Mouse (Mus musculus) adrenal gland, postnatal 14 days (tissue): ENCODE results near the gene Igf2bp1. TPM values are rescaled to one million over a fixed set of nuclear protein-coding genes. Genes with fewer than 3 reads are reported as not detected.
A peak's percentile ranks its signal among the peaks of the same experiment; 100 is the strongest.
"Not testable (repeated sequence)": the region's sequence is repeated elsewhere in the genome, so short reads cannot be mapped to it uniquely, and the experiment has no call there.

ENCODE experiments used
- DNase-seq: peaks from one replicate; pipeline ENCODE4 v3.0.0; 2021; ENCODE audit warnings: mixed read lengths
- total RNA-seq: library from RNA; stranded (reverse); gene quantifications from 2 replicates; pipeline ENCODE4 v1.2.3, GENCODE M21; 2021

Igf2bp1 gene
- total RNA-seq, 1 experiment from 2014 or later: 5.0 TPM

DNA sequence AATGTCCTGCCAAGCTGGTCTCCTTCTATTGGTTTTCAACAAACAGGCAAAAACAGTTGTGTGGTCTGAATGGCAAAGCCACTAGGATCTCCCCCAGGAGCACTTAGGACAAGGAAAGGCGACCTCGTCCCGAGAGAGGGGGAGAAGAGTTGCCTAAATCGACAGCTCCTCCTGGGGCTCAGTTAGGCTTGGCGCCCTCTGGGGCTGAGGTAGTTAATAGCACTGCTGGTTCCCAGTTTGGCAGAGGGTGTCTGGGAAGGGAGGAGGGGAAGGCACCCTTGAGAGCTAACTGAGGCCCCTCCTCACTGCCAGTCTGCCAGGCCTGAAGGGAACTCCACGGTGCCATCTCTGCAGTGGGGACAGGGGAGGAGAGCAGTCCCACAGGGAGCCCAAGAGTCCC is 46.6 kb downstream of the Igf2bp1 start:
- peak; percentile 34 for DNase-seq

DNA sequence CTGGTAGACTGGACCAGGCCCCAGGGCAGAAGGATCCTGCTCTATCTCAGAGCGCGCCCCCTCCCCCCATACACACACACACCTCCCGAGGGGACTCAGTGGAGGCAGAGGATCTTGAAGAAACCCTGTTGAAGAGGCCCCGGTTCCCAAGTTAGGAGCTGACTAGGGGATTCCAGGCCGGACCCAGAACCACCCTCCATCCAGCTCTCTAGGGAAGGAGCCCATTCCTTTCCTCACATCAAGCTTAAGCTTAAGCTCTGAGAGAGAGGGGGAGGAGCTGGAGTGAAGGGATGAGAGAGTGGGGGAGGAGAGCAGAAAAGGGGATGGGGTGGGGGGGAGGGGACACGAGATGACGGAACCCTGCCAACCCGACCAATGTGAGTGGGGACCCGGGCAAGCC is 47.5 kb downstream of the Igf2bp1 start:
- no peak for DNase-seq

DNA sequence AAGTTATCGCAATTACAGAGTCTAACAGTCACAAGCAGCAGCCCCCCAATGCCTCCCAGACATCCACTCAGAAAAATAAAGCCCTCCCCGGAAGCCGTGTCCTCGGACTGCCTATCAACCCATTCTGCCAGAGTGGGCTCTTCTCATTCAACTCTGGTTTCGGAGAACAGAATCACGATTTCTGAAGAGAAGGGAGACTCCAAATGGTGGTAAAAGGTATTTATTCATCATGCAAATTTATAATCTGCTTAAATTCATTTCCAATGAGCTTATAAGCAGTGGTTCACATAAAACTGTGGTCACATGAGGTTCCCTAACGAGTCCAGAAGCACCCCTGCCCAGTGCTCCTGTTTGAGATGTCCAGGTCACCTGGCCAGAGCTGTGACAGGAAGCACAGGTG is 48.3 kb downstream of the Igf2bp1 start:
- no peak for DNase-seq

DNA sequence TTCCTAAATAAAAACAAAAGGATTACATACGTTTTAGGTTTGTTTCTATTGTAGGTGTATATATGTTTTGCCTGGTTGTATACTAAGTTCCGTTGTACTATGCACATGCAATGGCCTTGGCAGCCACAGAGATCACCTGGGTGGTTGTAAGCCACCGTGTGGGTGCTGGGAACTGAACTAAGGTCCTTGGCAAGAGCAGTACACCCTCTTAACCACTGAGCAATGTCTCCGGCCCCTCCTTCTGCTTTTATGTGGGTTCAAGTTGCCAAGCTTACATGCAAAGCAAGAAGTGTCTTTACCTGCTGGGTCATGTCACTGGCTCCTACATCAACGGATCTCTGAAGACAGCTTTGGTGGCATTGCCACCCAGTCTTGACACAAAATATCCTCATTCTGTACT is 52.4 kb downstream of the Igf2bp1 start:
- DNase-seq: no peak

DNA sequence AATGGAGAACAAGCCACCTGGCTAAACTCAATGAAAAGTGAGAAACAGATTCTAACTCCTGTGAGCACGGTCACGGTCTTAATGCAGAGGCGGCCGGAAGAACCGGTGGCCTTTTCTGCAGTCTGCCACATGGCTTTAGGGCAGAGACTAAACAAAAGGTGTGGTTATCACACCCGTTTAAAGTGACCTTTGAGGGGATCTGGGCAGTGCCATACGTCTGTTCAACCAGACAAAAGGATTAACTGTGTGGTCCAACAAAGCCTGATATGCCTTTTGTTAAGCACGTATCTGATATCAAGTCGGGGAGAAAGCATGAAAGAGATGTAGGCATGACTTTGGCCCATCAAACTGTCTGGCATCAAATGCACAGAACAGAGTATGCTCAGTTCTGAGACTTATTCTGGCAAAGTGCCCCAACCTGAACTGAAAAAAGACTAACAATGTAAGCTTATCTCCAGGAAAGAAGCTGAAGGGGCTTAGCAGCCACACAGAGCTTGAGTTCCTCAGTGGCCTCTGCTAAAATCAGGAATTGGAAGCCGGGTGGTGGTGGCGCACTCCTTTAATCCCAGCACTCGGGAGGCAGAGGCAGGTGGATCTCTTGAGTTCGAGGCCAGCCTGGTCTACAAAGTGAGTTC is 59.8 kb downstream of the Igf2bp1 start:
- no peak for DNase-seq

DNA sequence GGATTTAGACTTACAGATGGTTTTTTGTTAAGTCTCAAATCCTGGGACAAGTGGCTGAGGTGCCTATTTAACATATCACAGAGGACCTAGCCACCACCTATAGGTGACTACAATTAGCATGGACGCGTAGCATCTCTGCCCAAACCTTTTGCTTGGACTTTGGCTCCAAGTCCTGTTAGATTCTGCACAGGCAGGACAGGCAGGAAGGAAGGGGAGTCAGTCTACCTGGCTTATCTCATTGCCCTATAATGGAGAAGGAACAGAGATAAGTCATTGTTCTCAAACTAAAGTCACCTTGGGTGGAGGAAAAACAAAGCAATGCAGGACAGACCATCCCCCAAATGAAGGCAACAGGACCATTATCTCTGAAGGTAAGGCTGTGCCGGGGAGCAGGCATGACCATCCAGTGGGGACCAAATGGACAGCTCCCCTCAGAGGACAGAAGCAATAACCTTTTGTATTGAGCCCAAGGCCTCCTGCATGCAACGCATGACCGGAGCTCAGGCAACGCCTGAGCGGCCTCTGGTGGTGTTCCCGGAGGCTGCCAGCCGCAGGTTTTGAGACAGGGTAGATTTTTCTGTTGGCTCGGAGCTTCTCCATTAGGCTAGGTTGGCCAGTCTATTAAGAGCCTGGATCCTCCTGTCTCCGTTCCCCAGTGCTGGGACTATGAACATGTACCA is 65.8 kb downstream of the Igf2bp1 start:
- peak; percentile 53 for DNase-seq

DNA sequence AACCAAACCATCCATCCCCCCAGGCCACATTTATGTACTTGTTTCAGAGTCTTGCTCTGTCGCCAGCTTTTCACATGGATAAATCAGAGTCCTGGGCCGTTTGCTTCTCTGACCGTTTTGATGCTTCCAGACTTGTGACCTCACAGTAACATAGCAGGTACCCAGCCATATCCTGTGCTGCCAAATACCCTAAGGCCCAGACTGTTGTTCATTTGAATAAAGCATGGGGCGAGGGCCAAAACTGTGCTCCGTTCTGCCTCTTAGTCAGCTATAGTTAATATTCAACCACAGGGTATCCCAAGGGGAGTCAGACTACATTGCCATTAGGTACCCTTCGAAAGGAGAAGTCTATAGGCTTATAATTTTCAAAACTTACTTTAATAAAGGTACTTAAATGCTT is 69.3 kb downstream of the Igf2bp1 start:
- no peak for DNase-seq

DNA sequence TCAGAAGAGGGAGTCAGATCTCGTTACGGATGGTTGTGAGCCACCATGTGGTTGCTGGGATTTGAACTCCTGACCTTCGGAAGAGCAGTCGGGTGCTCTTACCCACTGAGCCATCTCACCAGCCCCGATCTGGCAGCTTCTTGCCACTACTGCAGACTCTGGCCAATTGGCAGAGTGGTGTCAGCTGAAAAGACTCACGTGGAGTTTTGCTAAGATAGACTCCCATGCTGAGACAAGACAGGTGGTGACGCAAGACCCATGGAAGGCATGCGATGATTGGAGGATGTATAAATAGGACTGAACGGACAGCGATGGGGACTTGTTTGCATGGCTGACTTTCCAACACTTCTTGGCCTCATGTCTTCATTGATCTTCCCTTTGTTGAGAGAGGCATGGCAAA is 73.6 kb downstream of the Igf2bp1 start:
- DNase-seq: not testable (repeated sequence)

DNA sequence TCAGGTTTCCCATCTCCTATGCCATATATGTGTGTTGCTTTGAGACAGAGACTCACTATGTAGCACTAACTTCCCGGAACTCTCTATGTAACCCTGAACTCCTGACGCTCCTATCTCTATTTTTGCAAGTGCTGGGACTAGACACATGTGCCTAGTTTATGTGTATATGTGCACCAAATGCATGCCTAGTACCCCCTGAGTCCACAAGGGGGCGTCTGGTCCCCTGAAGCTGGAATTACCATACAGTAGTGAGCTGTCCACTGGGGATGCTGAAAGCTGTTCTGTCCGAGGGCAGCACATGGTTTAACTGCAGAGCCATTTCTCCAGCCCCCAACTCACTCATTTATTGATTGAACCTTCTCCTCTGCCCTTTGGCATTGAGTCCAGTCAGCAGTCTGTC is 79.3 kb downstream of the Igf2bp1 start:
- no peak for DNase-seq

DNA sequence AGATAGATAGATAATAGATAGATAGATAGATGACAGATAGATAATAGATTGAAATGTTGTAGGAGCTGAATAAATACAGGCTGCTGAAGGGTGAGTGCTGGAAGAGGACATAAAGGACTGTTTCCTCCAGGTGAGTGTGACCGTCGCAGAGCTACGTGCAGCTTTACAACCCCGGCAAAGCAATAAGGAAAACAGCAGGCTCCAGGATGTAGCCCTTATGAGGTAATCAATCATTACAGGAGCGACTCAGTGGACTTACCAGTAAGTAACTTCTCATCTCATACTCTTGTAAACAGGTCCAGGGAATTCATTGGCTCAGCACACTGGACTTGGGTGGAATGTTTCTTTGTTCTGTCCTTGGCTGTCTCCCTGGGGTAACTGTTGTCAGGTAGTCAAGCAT is 79.8 kb downstream of the Igf2bp1 start:
- DNase-seq: no peak

DNA sequence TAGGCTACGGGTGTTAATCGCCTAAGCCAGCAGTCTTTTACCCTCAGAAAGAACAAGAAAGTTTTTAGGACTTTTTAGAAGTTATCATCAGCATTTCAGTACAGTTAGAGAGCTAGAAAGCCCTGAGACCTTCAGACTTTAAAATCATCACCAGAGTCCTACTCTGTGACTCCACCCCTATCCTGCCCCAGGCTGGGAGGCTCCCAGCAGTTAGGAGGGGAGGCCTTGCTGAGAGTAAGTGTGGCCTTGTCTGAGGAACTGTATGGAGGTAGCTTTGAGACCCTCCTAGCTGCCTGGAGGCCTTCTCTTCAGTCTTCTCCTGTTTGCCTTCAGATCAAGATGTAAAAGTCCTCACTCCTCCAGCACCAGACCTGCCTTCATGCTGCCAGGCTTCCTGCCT is 81.5 kb downstream of the Igf2bp1 start:
- DNase-seq: no peak

DNA sequence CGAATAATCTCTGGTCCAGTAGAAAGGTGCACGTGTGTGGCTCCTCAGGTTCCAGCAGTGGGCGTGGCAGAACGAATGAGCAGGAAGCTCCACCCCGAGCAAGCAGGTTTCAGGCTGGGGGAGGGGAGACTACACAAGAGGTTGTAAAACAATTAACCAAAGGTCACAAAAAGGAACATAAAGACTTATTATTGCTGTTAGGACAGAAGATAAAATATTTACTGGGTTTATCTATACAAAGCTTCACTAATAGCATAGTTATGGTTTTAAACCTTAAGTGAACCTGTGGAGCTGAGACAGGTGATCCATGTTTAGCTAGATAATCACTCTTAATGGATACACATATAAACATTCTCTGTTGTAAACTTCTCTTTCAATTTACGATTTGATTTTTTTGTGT is 82.3 kb downstream of the Igf2bp1 start:
- DNase-seq: not testable (repeated sequence)

DNA sequence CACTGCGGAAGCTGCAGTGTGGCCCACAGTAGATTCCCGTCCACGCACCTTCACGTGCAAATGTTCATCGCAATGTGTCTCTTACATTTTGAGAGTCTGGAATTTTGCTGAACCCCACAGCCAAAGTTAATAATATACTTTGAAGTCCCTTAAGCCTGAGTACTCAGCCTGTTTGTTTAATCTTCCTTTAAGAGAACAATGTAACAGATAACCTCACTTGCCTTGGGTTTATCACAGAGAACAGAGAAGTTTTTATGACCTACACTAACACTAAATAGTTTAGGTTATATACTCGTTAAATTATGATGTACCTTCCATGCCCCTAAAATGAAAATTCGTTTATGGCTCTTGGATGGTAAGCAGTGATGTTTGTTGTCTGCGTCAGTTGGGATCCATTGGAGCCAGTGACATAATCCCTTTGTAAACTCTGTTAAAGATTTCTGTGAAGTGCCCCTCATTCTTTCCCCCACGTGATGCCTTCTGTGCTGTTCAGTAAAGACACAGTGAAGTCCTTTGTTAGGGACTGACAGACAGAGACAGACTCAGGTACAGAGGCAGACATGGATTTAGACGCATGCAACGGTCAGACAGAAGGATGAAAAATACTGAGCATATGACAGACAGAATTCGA is 83.6 kb downstream of the Igf2bp1 start:
- no peak for DNase-seq

DNA sequence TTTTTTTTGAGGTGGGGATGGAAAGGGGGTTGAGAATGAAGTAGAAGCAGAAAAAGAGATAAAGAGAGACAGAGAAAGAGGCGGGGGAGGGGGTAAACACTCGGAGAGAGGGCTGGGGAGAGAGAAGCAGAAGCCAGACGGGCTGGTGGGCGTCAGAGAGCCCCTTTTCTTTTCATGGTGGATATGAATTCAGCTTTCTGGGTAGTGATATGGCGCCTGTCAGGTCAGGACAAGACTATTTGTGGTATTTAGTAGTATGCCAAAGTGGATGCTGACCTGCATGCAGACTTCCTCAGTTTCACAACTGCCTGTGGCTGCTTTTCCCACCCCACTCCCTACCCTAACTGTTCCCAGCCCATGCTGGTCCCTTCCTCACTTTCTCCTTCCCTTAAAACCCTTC is 89.3 kb downstream of the Igf2bp1 start:
- DNase-seq: no peak

DNA sequence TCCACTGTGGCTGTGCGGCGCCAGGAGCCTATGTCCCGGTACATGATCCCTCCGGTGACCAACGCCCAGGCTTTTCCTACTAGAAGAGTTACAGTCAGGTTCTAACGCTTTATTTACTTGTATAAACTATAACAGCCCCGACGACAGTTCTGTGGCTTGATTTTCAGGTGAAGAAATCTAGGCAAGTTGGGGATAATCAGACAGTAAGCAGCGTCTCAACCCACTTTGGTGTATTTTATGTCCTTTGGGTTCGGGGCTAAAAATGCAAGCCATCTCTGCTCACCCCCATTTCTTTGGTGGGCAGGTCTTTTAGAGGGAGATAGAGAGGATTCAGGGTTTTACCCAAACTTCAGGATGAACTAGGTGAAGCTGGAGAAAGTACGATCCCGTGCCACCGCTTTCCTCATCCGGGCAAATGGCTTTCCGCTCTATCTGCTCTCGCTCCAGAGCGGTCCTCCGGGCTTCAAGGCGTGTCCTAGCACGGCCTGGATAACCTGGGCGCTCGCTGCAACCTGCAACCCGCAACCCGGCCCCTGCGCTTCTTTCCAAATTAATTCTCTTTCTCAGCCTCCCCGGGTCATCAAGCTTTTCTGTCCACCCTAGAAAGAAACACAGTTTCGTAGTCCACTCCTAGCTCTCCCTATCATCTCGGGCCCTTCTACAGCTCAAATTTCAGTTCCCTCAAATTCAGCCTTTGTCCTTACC is 90.6 kb downstream of the Igf2bp1 start:
- DNase-seq: peak; percentile 6

DNA sequence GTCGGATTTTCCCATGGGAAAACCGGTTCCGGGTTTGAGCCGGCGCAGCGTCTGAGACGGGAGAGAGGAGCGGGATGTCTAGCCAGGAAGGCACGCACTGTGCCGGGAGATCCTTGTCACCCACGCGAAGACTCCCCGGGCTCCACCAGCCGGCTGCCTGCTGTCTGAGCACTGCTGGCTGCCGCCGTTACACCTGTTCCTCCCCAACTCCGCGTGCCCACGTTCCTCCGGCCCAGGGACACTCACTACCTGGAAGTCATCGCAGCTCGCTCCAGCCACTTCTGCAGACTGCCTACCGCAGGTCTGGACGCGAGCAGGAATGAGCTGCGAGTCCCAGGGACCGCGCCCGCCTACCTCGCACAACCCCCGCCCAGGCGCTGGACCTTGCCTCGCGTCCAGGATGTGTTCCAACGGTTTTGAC is 91.2 kb downstream of the Igf2bp1 start, which contains the start of gene B4galnt2:
B4galnt2 (minus strand) TSS at position 321 of the 421 bp plus-strand sequence.
- peak; percentile 14 for DNase-seq

DNA sequence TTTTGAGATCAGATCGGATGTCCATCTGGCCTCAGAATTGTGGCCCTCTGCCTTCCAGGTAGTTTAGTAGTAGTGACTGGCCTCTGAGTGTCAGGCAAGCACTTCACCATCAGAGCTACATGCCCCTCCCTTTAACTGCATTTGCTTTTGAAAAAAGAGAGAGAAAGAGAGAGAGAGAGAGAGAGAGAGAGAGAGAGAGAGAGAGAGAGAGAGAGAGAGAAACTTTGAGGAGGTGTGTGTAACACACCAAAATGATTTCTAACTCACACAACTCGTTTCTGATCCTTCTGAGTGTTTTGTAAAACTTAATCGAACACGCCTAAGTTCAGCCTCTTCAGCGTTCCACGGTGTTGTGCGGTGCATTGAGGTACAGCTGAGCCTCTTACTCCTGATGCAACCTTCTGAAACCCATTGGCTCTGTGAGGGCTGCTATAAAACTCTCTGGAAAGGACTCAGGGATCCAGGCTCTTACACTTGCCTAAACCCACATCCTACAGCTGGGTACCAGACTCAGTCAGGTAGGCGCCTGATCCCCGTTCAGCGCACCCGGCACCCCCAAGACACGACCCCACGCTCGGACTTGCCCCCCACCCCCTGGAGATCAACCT is 91.7 kb downstream of the Igf2bp1 start:
- no peak for DNase-seq

DNA sequence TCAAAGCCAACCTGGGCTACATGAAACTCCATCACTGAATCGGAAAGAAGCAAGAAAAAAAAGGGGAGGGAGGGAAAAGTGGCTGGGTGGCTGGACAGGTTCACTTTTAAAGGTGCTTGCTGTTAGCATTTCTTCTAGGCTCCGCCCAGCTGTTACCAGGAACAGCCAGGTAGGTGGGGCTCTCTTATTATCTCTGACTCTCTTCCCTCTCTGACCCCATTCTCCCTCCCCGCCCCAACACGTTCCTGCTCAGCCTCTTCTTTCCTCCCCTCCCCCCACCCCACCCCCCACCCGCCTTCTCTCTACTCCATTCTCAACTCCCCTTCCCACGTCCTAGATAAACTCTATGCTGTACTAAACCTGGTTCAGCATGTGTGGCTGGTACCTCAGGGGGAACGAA is 94.2 kb downstream of the Igf2bp1 start:
- DNase-seq: no peak

DNA sequence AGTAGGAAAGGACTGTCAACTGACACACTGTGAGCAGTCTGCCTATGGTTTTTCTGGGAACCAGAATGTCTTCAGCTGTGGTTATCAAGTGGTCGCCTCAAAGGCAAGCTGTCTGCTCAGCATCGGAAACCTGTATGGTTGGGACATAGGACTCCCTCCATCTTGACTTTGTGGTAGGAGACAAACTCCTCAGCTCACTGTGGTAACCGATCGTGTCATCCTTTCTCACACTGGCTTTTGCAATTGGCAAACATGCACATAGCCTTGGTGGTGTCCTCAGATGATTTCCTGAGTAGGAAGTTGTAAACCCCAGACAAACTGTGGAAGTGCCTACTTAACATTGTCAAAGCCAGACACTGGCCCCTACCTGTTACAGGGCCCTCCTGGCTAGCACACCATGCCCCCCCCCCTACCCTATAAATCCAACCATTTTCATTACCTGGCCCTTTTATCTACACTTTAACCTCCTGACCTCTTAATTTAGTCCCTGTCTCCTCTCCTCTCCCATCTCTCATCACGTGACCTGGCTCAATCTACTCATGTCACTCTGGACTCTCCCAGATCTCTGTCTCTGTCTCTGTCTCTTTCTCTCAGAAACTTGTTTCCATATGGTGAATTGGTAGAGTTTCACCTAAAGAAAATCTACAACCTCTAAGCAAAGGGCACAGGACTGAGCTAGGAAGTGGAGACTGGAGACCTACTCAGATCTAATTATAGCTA is 97.8 kb downstream of the Igf2bp1 start:
- DNase-seq: no peak
